Mouse (Mus musculus): ENCODE measurements at regions not wholly inside any gene's neighbourhood (a gene's known extent, or its start where the extent isn't known, plus 50 kb on each side); places are given as distances from the start of the nearest gene placed in this dataset.

- H3K27me3 ChIP-seq (ENCODE audit: control insufficient read depth, insufficient read depth, low read length), result no peaks in the 10 kb centered on the region
- no peak overlapping the region for H3K4me3 ChIP-seq (ENCODE audit: low read depth, low read length)
- no peaks in the 10 kb centered on the region for H3K4me1 ChIP-seq (ENCODE audit: control insufficient read depth, insufficient read depth, insufficient read length, low read length)
- H3K27ac ChIP-seq (ENCODE audit: insufficient read depth, low read depth, low read length), result no peak overlapping the region
- no peak for TF ChIP-seq CTCF (IDR thresholded peaks at IDR 0.05; ENCODE audit: extremely low read depth, insufficient read length, insufficient replicate concordance, low read depth, low read length)
- no peaks in the 10 kb centered on the region for H3K36me3 ChIP-seq (ENCODE audit: control insufficient read depth, insufficient read depth, low read length)
- WGBS, result 87% methylated on average over 5 of the region's 5 CpGs
Measured at GRCm38 (mm10) chr7:137629540-137629939, 192.1 kb downstream of the Glrx3 start.

GRCm38 (mm10) chr7:137648621-137649020 is 211.2 kb downstream of the Glrx3 start:
- Histone ChIP-seq H3K36me3 (ENCODE audit: control insufficient read depth, insufficient read depth, low read length) (no peaks in the 10 kb centered on the region), H3K4me3 (ENCODE audit: low read depth, low read length) (no peak overlapping the region)

GRCm38 (mm10) chr7:137649650-137650049 is 212.2 kb downstream of the Glrx3 start:
- TF ChIP-seq CTCF (IDR thresholded peaks at IDR 0.05; ENCODE audit: extremely low read depth, insufficient read length, insufficient replicate concordance, low read depth, low read length) (no peak), POLR2A (IDR thresholded peaks at IDR 0.05; ENCODE audit: low read depth, low read length) (no peak)

More at GRCm38 (mm10) chr7:137648621-137649020, 211.2 kb downstream of the Glrx3 start:
- WGBS, result 72% methylated on average over 6 of the region's 6 CpGs
- H3K4me1 ChIP-seq (ENCODE audit: control insufficient read depth, insufficient read depth, insufficient read length, low read length), result no peaks in the 10 kb centered on the region
- no peak overlapping the region for H3K27ac ChIP-seq (ENCODE audit: insufficient read depth, low read depth, low read length)
- H3K27me3 ChIP-seq (ENCODE audit: control insufficient read depth, insufficient read depth, low read length), result no peaks in the 10 kb centered on the region
- TF ChIP-seq POLR2A (IDR thresholded peaks at IDR 0.05; ENCODE audit: low read depth, low read length), result no peak
- TF ChIP-seq CTCF (IDR thresholded peaks at IDR 0.05; ENCODE audit: extremely low read depth, insufficient read length, insufficient replicate concordance, low read depth, low read length), result no peak

GRCm38 (mm10) chr7:137653837-137654236 is 216.4 kb downstream of the Glrx3 start:
- Histone ChIP-seq H3K4me1 (ENCODE audit: control insufficient read depth, insufficient read depth, insufficient read length, low read length) (no peaks in the 10 kb centered on the region), H3K4me3 (ENCODE audit: low read depth, low read length) (no peak overlapping the region), H3K36me3 (ENCODE audit: control insufficient read depth, insufficient read depth, low read length) (no peaks in the 10 kb centered on the region), H3K27me3 (ENCODE audit: control insufficient read depth, insufficient read depth, low read length) (no peaks in the 10 kb centered on the region), H3K27ac (ENCODE audit: insufficient read depth, low read depth, low read length) (no peak overlapping the region)
- WGBS, result 90% methylated on average over 4 of the region's 4 CpGs
- TF ChIP-seq CTCF (IDR thresholded peaks at IDR 0.05; ENCODE audit: extremely low read depth, insufficient read length, insufficient replicate concordance, low read depth, low read length) (no peak), POLR2A (IDR thresholded peaks at IDR 0.05; ENCODE audit: low read depth, low read length) (no peak)

More at GRCm38 (mm10) chr7:137649650-137650049, 212.2 kb downstream of the Glrx3 start:
- Histone ChIP-seq H3K4me3 (ENCODE audit: low read depth, low read length) (no peak overlapping the region), H3K27me3 (ENCODE audit: control insufficient read depth, insufficient read depth, low read length) (no peaks in the 10 kb centered on the region), H3K4me1 (ENCODE audit: control insufficient read depth, insufficient read depth, insufficient read length, low read length) (no peaks in the 10 kb centered on the region), H3K36me3 (ENCODE audit: control insufficient read depth, insufficient read depth, low read length) (no peaks in the 10 kb centered on the region), H3K27ac (ENCODE audit: insufficient read depth, low read depth, low read length) (no peak overlapping the region)
- 77% methylated on average over 6 of the region's 6 CpGs for WGBS

GRCm38 (mm10) chr7:137667165-137667564 is 229.8 kb downstream of the Glrx3 start:
- H3K27ac ChIP-seq (ENCODE audit: insufficient read depth, low read depth, low read length), result no peak overlapping the region
- H3K36me3 ChIP-seq (ENCODE audit: control insufficient read depth, insufficient read depth, low read length), result no peaks in the 10 kb centered on the region
- no peak for TF ChIP-seq CTCF (IDR thresholded peaks at IDR 0.05; ENCODE audit: extremely low read depth, insufficient read length, insufficient replicate concordance, low read depth, low read length)
- no peak for TF ChIP-seq POLR2A (IDR thresholded peaks at IDR 0.05; ENCODE audit: low read depth, low read length)
- WGBS, result 96% methylated on average over 2 of the region's 2 CpGs
- H3K4me1 ChIP-seq (ENCODE audit: control insufficient read depth, insufficient read depth, insufficient read length, low read length), result no peaks in the 10 kb centered on the region
- no peaks in the 10 kb centered on the region for H3K27me3 ChIP-seq (ENCODE audit: control insufficient read depth, insufficient read depth, low read length)
- no peak overlapping the region for H3K4me3 ChIP-seq (ENCODE audit: low read depth, low read length)

GRCm38 (mm10) chr7:137671156-137671555 is 233.7 kb downstream of the Glrx3 start:
- no peak for TF ChIP-seq CTCF (IDR thresholded peaks at IDR 0.05; ENCODE audit: extremely low read depth, insufficient read length, insufficient replicate concordance, low read depth, low read length)
- TF ChIP-seq POLR2A (IDR thresholded peaks at IDR 0.05; ENCODE audit: low read depth, low read length), result no peak
- Histone ChIP-seq H3K4me1 (ENCODE audit: control insufficient read depth, insufficient read depth, insufficient read length, low read length) (no peaks in the 10 kb centered on the region), H3K27ac (ENCODE audit: insufficient read depth, low read depth, low read length) (no peak overlapping the region), H3K27me3 (ENCODE audit: control insufficient read depth, insufficient read depth, low read length) (no peaks in the 10 kb centered on the region), H3K4me3 (ENCODE audit: low read depth, low read length) (no peak overlapping the region), H3K36me3 (ENCODE audit: control insufficient read depth, insufficient read depth, low read length) (no peaks in the 10 kb centered on the region)
- WGBS, result 43% methylated on average over 4 of the region's 4 CpGs

- H3K4me1 ChIP-seq (ENCODE audit: control insufficient read depth, insufficient read depth, insufficient read length, low read length), result no peaks in the 10 kb centered on the region
- H3K36me3 ChIP-seq (ENCODE audit: control insufficient read depth, insufficient read depth, low read length), result no peaks in the 10 kb centered on the region
- WGBS, result 85% methylated on average over 1 of the region's 1 CpGs
- H3K4me3 ChIP-seq (ENCODE audit: low read depth, low read length), result no peak overlapping the region
- H3K27ac ChIP-seq (ENCODE audit: insufficient read depth, low read depth, low read length), result no peak overlapping the region
- TF ChIP-seq CTCF (IDR thresholded peaks at IDR 0.05; ENCODE audit: extremely low read depth, insufficient read length, insufficient replicate concordance, low read depth, low read length), result no peak
- no peak for TF ChIP-seq POLR2A (IDR thresholded peaks at IDR 0.05; ENCODE audit: low read depth, low read length)
- no peaks in the 10 kb centered on the region for H3K27me3 ChIP-seq (ENCODE audit: control insufficient read depth, insufficient read depth, low read length)
Measured at GRCm38 (mm10) chr7:137674596-137674995, 237.2 kb downstream of the Glrx3 start.

GRCm38 (mm10) chr7:137675381-137675780 is 238.0 kb downstream of the Glrx3 start:
- WGBS, result 81% methylated on average over 5 of the region's 5 CpGs
- no peak overlapping the region for H3K27ac ChIP-seq (ENCODE audit: insufficient read depth, low read depth, low read length)
- TF ChIP-seq CTCF (IDR thresholded peaks at IDR 0.05; ENCODE audit: extremely low read depth, insufficient read length, insufficient replicate concordance, low read depth, low read length), result no peak
- TF ChIP-seq POLR2A (IDR thresholded peaks at IDR 0.05; ENCODE audit: low read depth, low read length), result no peak
- no peak overlapping the region for H3K4me3 ChIP-seq (ENCODE audit: low read depth, low read length)
- no peaks in the 10 kb centered on the region for H3K27me3 ChIP-seq (ENCODE audit: control insufficient read depth, insufficient read depth, low read length)
- no peaks in the 10 kb centered on the region for H3K4me1 ChIP-seq (ENCODE audit: control insufficient read depth, insufficient read depth, insufficient read length, low read length)
- no peaks in the 10 kb centered on the region for H3K36me3 ChIP-seq (ENCODE audit: control insufficient read depth, insufficient read depth, low read length)

Measured in small intestine, adult 2 months (tissue).